Mouse (Mus musculus) kidney, postnatal 4 days (tissue): ENCODE results near the gene Siae.

Experiments
- DNase-seq, 2 experiments: peaks; one replicate each; pipeline ENCODE4 v3.0.0; 2021; ENCODE audit warnings: mixed read lengths in 2 of 2

The Siae gene

GRCm38 (mm10) chr9:37572204-37572876, 16.8 kb downstream of the Siae start:
- no peak for DNase-seq

- peak; percentile 4 to 14 for DNase-seq
Measured at GRCm38 (mm10) chr9:37576436-37576930, 21.0 kb downstream of the Siae start.

- DNase-seq = no peak
Measured at GRCm38 (mm10) chr9:37583594-37583993, 28.1 kb downstream of the Siae start.

GRCm38 (mm10) chr9:37586718-37587117, 31.2 kb downstream of the Siae start:
- DNase-seq = no peak

GRCm38 (mm10) chr9:37590381-37590780, 34.9 kb downstream of the Siae start:
- no peak for DNase-seq

- DNase-seq = no peak
Measured at GRCm38 (mm10) chr9:37592025-37592424, 36.5 kb downstream of the Siae start.

- peak in 1 of 2 experiments; percentile 6 for DNase-seq
Measured at GRCm38 (mm10) chr9:37592633-37593032, 37.1 kb downstream of the Siae start.

- no peak for DNase-seq
Measured at GRCm38 (mm10) chr9:37593690-37594089, 38.2 kb downstream of the Siae start.

GRCm38 (mm10) chr9:37595570-37595969, 40.1 kb downstream of the Siae start:
- no peak for DNase-seq

- DNase-seq = no peak
Measured at GRCm38 (mm10) chr9:37598637-37599036, 43.1 kb downstream of the Siae start.

GRCm38 (mm10) chr9:37600538-37601205, 45.2 kb downstream of the Siae start:
- no peak for DNase-seq

GRCm38 (mm10) chr9:37605089-37605488, 49.6 kb downstream of the Siae start:
- DNase-seq = no peak

- no peak for DNase-seq
Measured at GRCm38 (mm10) chr9:37609558-37609957, 54.1 kb downstream of the Siae start.

GRCm38 (mm10) chr9:37613182-37613910, 57.8 kb downstream of the Siae start, which contains the start of gene Spa17:
TSS of gene Spa17 (minus strand) at chr9:37613722.
- DNase-seq = peak; percentile 94 to 96

GRCm38 (mm10) chr9:37613911-37614280, 58.4 kb downstream of the Siae start:
- no peak for DNase-seq

- no peak for DNase-seq
Measured at GRCm38 (mm10) chr9:37614316-37614715, 58.8 kb downstream of the Siae start.

GRCm38 (mm10) chr9:37615220-37615619, 59.7 kb downstream of the Siae start:
- no peak for DNase-seq

- peak in 1 of 2 experiments; percentile 22 for DNase-seq
Measured at GRCm38 (mm10) chr9:37616770-37617169, 61.3 kb downstream of the Siae start.

- DNase-seq = no peak
Measured at GRCm38 (mm10) chr9:37621290-37621689, 65.8 kb downstream of the Siae start.

GRCm38 (mm10) chr9:37623981-37624380, 68.5 kb downstream of the Siae start:
- DNase-seq = no peak

- DNase-seq = no peak
Measured at GRCm38 (mm10) chr9:37624502-37624901, 69.0 kb downstream of the Siae start.

- DNase-seq = no peak
Measured at GRCm38 (mm10) chr9:37625129-37625528, 69.6 kb downstream of the Siae start.

- peak in 1 of 2 experiments; percentile 8 for DNase-seq
Measured at GRCm38 (mm10) chr9:37625641-37626040, 70.1 kb downstream of the Siae start.
